Comparison of ENCODE assay signal across 8 mouse cellular contexts in the genomic region with DNA sequence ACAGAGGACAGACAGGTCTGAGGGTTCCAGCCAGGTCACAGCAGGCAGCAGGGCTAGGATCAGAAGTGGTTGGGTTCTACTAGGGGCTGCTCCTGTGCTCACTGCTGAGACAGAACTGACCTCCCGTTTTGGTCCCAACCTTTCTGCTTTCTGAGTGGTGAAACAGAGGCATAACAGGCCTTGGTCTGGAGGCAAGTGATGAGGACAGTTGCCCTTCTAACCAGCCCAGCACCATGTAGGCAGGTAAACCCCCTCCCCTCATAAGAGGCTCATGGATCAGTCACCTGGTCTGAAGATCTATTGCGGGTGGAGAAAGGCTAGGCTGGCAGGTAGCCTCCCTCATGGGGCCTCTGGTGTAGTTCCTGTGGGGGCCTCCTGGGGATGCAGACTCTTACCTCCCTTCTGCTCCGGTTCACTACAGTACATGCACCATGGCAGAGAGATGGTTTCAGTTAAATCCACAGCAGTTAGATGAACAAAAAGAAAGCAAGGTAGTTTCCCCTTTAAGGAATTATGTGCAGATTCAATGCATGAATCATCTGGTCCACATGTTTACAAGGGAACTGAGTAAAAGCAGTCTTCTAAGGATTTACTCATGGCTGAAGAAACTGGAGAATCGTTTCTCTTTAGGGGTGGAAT.
DNase-seq lines count a peak whose midpoint lies in the region; ATAC-seq lines count a peak whose summit lies in the region.

No protein-coding gene starts in this region.

- peak; percentile 30; the same call in 1 of the 2 replicates for ATAC-seq in megakaryocyte, adult 5-6 weeks (ENCODE audit: poor library complexity, severe bottlenecking)

- peak; percentile 26 for DNase-seq in embryo, embryonic 10.5 days (ENCODE audit: low spot score)
- no peak for DNase-seq in embryo, embryonic 9.5 days (ENCODE audit: extremely low spot score)
- peak; percentile 74 for DNase-seq in 3T3-L1 (ENCODE audit: low read depth, low spot score)
- peak; percentile 54 for DNase-seq in forelimb bud, embryonic 11.5 days (ENCODE audit: low read depth, low spot score)
- DNase-seq in layer of hippocampus, postnatal 25 days (ENCODE audit: extremely low spot score in 1 of 2, low spot score in 1 of 2), result no peak
- no peak for DNase-seq in kidney, postnatal 10 days
- no peak for DNase-seq in kidney, postnatal 4 days

Comparison
In these comparisons a context has a peak if more than half of its experiments do, and no peak if none do; other contexts are left out.
1. DNase-seq: peak in embryo, embryonic 10.5 days (single experiment), 3T3-L1 (single experiment) and forelimb bud, embryonic 11.5 days (single experiment); none in embryo, embryonic 9.5 days (single experiment), layer of hippocampus, postnatal 25 days (0 of 2), kidney, postnatal 10 days (single experiment) and kidney, postnatal 4 days (0 of 2).